Mouse (Mus musculus) liver, adult (tissue): Measurements from ENCODE around the gene Kdm2b.

ENCODE experiments used
- GATA4 ChIP-seq: IDR thresholded peaks from 2 replicates; pipeline ENCODE4 v1.6.1; 2014; ENCODE audit warnings: mild to moderate bottlenecking, low read length; ENCODE audit not compliant: insufficient replicate concordance

Gene Kdm2b

DNA sequence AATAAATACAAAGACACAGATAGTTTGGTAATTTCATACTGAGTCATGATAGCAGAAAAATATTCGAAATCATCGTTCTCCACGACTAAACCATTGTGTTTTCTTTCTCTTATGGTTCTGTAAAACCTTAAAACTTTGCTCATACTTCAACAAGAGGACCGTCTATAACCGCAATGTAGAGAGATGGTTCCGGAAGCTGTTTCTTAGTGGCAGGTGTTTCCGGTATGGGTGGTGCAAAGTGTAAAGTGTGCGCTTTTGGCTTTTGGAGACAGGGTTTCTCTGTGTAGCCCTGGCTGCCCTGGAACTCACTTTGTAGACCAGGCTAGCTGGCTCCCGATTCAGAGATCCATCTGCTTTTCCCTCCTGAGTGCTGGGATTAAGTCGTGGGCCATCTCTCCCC lies 157.1 kb downstream of the Kdm2b start:
- no peak for TF ChIP-seq GATA4

DNA sequence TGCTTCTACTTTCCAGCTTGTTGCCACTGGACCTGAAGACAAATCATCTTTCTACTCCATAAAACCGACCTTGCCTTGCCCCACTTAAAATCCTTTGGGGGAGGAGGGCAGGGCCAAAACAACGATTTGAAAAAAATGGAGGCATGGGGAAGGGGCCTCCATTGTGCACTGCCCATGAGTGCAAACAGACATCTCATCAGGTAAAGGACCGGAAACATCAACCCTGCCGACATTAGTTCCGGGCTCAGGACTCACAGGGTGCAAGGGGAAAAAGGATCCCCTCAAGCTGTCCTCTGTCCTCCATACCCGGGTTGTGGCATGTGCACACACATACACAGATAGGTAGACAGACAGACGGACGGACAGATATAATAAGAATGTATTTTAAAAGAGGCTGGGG lies 164.5 kb downstream of the Kdm2b start:
- no peak for TF ChIP-seq GATA4

DNA sequence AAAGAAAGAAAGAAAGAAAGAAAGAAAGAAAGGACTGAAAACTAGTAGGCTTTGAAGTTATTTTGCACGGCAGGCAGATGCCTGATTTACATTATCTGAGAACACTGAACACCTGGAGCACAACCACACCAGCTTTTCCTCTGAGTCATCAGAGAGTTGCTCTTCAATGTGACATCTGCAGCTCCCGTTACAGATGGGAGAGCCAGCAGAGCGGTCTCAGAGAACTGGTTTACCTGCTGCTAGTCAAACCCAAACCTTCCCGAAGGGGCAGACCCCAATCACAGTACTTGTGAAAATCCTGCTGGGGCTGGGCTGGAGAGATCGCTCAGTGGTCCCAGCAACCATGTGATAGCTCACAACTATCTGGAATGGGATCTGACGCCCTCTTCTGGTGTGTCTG lies 165.2 kb downstream of the Kdm2b start:
- TF ChIP-seq GATA4 = no peak

DNA sequence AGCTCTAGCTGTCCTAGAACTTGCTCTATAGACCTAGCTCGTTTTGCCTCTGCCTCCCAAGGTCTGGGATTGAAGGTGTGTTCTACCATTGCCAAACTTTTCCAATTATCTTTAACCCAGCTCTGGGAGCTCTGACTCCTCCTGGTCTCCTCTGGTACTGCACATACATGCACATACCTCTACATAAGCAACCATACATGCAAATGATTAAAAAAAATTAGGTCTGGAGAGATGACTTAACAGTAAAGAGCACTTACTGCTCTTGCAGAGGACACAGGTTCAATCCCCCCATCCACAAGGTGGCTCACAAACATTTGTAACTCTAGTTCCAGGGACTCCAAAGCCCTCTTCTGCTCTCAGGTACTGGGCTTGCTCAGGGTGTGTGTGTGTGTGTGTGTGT lies 165.6 kb downstream of the Kdm2b start:
- no peak for TF ChIP-seq GATA4

DNA sequence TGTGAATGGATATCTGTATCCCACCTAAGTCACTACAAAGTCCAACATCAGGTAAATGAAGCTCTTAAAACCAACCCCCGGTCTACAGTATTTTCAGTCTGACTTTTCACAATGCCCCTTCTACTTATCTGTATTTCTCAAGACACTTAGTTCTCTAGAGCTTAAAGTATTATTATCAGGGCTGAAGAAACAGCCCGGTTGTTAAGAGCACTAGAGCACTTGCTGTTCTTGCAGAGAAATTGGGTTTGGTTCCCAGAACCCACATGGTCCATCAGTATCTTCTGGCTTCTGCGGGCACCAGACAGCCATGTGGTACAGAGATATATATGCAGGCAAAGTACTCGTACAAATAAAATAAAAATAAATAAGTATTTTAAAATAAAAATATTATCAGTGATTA lies 167.2 kb downstream of the Kdm2b start:
- no peak for TF ChIP-seq GATA4

DNA sequence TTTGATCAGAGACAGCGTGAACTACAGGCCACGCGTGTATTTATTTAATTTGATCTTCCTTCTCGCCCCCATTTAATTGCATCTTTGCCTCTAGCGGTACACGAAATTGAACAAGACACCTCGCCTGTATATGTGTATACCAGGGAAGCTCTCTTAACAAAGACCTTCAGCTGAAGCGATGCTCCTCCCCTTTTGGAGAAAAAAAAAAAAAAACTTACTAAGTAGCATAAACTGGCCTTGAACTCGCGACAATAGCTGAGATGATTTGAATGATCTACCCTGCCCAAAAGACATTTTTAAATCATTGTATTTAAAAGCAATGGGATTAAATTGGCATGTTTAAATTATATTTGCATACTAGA lies 168.1 kb downstream of the Kdm2b start:
- no peak for TF ChIP-seq GATA4

DNA sequence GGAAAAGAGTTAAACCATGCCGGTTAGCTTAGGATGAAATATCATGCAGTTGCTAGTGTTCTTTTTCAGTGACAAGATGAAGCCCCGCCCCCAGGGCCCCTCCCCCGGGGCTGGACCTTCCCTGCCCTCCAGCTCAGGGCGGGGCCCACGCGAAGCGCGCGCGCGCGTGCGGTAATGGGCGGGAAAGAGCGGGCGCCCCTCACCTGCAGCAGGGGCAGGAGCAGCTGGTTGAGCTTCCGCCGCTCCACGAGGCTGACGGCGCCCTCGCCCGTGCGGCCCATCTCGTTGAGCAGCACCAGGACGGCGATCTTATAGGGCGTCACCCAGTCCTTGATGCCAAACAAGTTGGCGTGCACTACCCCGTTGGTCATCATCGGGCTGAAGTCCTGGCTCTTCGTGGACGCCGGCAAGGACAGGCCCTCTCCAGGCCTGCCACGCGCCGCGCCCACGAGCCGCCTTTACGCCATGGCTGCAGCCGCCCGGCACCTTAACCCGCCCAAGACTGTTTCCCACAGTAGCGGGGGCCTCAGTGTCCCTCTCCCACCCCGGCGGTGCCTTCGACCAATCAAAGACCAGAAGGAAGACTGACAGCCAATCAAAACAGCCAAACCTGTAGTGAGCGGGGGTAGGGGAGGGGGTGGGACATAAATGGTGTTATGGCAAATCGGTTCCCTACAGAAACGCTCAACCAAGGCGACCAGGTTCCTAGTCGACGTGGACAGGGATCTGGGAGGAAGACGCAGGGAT lies 168.7 kb downstream of the Kdm2b start, which contains the start of gene Anapc5:
Anapc5 (minus strand) TSS at position 563 of the 747 bp plus-strand sequence.
- TF ChIP-seq GATA4 = 0 out of 2 replicates have a peak, but pooled peaks have one; percentile 49
